Mouse (Mus musculus): ENCODE data around the gene Gm28557.

DNA sequence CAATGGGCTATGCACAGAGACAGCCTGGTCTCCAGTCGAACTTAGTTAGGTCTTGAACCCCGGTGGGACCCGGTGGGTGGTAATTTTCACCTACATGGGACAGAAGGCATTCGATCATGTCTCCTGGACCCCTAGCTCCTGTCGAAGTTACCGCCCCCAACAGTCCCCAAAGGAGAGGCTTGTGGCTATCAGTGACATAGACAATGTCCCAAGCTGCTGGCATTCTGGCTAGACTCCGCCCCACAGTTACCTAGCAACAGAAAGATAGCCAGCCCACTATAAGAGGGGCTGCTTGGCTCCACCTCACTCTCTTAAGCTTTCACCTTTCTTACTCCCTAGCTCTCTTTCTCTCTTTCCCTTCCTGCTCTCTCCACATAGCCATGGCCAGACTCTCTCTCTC is 46.0 kb downstream of the Gm28557 start:
- TF ChIP-seq POLR2A (IDR thresholded peaks at IDR 0.05; ENCODE audit: low read depth, low read length) (no peak), CTCF (IDR thresholded peaks at IDR 0.05; ENCODE audit: extremely low read depth, insufficient read length, insufficient replicate concordance, low read depth, low read length) (no peak)
